Mouse (Mus musculus): ENCODE data around the gene Pcx. TPM values are rescaled to one million over a fixed set of nuclear protein-coding genes. Genes with fewer than 3 reads are reported as not detected.

The Pcx gene
- total RNA-seq, 1 experiment from 2014 or later = 352 TPM

DNA sequence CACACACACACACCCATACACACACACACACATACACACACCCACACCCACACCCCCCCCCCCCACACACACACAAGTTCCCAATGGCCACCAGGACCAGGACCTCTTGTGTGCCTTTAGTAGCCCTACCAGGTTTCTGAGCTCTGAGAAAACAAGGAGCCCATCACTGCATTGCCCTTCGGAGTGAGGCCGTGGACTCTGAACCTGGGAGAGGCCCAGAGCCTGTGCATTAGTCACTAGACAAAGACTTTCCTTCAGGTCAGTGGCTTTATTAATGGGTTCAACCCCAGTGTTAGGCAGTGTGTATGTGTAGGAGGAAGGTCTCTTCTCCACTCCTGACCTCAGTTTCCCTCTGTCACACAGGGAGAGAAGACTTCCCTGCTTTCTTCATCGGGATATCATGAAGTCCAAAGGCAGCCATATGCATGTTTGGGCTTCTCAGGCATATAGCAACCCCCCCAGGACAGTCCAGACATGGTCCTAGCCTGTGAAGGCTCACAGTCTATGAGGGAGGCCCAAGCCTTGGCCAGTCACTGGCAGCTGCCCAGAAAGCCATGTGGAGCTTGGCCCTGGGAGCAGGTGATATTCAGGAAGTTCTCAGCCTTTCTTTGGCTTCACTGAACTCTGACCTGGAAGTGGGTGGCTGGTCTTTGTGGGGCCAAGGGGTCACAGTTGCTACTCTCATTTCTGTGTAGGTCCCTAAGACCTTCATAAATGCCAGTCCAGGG lies 13.6 kb upstream of the Pcx start:
- peak; percentile 60 for DNase-seq

DNA sequence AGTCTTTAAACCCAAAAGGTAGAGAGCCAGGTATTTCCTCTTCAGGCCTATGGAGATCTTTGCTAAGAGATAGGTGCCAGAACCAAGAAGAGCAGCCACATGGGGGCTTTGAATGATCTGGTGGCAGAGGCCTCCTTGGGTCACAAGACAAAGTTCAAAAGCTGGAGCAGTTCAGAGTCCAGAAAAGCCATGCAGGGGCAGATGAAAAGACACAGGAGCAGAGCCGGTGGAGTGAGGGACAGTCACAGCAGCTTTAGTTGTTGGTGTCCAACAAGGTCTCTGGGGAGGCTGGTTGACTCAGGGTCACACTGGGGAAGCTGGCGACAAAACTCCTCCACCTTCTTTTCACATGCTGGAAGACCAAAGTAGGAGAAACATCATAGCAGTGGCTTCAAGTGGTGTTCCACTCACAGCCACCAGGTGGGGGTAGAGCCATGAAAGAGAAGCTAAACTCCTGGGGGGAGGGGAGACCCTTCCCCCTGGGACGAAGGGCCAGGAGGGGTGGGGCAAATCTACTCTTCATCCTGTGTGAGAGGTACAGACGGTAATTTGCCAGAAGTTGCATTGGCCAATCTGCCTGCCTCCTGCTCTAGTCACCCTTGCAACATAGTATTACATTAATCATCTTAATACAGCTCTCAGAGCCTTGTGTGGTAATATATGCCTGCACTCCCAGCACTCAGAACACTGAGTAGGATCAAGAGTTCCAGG lies 12.9 kb upstream of the Pcx start:
- peak; percentile 94 for DNase-seq

DNA sequence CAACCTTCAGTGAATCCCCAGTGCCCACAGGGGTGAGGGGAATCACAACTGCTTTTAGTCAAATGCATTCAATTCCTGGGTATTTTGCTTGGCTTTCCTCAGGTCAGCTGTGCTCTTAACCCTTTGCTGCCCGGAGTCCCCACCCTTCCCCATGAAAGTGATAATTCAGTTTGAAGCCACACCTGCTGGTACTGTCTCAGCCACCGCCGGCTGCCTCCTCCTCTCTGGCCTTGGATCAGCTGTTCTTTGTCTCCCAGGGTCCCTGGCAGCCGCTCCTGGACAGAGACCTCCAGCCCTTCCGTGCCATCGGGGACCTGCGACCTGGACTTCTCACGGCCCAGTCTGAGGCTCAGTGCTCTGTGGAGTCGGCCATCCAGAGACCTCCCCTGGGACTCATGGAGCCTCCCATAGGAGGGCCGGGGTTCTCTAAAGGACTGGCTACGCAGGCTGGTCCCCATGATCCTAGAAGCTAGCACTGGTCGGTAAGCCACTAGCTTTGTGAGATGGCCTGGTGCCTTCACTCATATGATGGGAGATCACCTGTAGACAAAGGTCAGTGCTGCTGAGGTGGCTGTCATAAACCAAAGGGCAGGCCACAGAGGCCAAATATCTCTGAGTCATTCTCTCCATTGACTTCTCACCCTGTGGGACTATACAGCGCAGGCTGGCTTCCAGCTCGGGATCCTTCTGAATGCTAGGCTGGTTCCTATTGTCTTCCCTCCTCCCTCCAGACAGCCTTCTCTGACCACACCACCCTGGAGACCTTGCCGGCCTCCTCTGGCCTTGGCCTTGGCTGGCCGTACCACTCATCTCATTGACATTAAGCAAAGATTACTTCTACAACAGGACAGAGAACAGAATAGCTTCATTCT lies 12.0 kb upstream of the Pcx start, which contains the start of gene 2010003K11Rik:
Gene 2010003K11Rik, minus strand, starts transcription at position 522 of the 872 bp plus-strand sequence.
- peak; percentile 87 for DNase-seq

DNA sequence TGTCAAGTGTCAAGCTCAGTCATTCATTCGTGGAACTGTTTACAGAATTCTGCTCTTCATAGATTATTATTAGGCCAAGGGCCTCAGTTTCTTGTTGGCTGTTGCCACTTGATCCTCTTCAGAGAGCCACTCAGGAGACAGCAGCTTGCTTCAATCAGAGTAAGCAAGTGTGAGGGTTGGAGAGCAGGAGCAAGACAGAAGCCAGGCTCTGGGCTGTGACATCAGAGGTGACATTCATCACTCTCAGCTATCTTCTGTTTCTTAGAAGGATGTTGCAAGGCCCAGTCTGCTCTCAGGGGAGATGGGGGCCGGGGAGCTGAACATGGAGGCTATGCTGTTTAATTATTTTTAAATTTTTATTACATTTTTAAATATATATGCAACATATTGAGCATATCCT lies 7.6 kb upstream of the Pcx start:
- DNase-seq = peak; percentile 36

DNA sequence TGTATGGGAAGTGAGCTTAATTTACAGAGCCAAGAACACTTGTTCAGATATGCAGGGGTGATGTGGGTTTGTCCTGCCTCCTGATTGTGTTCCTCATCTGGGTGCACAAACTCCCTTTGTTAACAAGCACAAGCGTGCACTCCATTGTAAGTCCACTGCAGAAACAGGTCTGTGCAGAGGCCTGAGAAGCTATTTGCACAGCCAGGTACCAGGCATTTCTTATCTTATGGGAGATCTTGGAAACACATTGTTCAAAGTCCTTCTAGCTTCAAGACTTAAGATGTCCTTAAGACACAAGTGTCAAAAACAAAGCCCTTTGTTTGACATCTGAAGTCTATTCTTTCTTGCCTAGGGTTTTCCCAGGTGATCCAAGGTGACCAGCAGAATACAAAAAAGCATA lies 5.4 kb upstream of the Pcx start:
- DNase-seq = no peak

DNA sequence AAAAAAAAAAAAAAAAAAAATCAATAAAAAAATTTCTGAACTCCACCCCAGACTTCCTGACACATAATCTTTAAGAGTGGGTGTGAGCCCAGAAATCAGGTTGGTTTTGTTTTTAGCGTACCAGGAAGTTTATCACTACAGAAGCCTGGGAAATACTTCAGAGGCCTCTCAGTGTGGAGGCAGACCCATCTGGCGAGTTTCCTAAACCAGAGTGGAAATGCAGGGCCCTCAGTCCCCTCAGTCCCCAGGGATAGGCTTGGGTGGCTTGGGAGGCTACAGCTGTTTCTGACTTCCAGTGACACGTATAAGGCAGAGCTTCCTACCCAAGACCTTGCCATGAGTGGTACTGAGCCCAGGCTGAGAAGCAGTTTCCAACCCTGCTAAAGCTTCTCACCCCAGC lies 2.5 kb upstream of the Pcx start:
- DNase-seq = no peak

DNA sequence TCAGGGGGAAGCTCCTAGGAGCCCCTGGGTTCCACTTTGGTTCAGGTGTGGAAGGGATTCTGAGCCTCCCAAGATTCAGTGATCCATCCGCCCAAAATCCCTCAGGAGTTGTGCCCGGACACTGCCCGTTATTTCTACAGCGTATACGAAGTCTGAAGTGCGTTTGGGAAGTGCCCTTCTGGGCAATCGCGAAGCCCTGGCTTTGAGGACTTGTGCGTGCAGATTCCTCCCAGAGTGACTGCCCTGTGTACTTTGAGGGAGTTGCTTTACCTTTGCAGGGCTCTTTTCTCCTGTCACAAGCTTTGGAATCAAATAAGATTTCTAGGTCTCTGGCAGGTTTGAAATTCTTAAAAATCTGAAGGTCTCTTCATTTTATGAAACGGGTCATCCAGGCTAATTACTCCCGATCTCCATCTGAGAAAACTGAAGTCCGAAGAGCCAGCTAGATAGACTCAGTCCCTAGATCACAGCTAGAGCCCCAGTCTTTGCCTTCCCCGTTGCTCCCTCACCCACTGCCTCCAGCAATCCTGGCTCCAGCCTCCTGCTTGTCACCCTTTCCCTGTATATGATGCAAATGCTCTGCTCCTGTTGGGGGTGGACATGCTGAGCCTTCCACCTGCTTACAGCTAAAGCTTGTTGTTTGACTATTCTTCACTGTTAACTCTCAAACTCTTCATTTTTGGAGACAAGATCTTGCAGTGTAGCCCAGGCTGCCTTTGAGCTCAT lies 1.0 kb downstream of the Pcx start:
- DNase-seq = peak; percentile 69

DNA sequence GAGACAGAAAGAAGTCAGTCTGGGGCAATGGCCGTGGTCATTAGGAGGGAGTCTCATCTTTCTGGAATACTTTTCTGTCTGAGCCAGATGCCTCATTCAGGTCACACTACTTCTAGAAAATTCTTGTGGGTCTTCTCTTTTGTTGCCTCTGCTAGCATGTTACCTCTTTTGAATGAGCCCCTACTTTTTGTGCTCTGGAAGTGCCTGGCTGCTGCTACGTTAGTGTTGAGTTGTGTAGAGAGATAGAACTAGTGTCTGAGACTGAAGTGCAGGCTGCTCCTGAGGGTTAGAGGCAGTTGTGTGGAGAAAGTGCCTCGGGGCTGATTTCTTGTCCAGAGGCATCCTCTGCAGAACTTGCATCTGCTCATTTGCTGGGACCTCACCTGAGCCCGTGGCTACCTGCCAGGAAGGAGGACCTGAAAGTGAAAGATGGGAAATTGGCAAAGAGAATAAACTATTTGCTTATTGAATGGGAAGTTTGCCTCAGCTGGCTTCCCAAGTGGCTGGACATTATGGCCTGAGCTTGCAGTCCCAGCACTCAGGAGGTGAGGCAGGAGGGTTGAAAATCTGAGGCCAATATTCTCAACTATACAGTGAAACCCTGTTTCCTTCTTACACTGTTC lies 3.1 kb downstream of the Pcx start:
- no peak for DNase-seq

DNA sequence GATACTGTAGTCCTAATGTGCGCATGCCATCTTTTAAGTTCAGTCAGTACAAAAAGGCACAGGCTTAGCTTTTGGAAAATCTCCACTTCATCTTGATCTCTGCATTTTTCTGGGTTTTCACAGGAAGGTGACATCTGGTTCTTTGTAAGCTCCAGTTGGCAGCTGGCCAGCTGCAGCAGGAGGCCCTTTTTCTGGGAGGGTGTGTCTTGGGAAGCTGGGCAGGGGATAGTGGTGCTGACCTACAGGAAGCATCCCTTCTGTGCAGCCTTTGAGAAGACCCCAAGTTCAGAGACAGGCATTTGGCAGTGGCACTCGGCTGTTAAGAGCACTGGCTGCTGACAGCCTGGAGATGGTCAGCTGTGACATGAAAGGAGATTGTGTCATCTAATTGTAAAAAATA lies 5.5 kb downstream of the Pcx start:
- no peak for DNase-seq

DNA sequence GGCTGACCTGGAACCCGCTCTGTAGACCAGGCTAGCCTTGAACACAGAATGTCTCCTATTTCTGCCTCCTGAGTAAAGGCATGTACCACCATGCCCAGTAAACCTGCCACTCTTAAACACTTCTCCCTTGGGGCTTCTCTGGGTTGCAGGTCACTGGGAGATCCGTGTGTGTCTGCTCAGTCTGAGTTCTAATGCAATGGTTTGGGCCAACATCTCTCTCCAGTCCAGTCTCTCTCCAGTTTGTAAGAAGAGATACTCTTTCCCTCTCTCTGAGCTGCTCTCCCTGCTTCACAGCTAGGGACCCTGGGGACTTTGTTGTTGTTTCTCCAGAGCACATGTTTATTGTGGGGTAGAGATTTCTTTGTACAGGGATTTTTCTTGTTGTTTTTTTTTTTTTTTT lies 6.0 kb downstream of the Pcx start:
- no peak for DNase-seq

DNA sequence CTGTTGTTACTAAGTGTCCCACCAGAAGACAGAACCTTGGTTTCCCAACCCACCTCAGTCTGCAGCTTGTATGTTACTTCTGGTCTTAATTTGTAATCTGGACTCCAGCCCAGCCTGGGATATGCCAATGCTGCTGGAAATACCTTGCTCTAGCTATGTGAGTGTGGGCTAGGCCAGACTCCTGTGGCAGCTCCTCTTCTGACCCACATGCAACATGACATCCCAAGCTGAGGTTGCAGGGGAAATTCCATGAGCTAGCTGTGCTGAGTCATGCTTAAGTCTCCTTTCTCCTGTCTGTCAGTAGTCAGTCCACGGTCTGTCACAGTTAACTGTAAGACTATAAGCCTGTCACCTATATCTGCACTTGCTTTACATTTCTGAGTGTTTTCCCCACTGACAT lies 7.2 kb downstream of the Pcx start:
- peak; percentile 50 for DNase-seq

DNA sequence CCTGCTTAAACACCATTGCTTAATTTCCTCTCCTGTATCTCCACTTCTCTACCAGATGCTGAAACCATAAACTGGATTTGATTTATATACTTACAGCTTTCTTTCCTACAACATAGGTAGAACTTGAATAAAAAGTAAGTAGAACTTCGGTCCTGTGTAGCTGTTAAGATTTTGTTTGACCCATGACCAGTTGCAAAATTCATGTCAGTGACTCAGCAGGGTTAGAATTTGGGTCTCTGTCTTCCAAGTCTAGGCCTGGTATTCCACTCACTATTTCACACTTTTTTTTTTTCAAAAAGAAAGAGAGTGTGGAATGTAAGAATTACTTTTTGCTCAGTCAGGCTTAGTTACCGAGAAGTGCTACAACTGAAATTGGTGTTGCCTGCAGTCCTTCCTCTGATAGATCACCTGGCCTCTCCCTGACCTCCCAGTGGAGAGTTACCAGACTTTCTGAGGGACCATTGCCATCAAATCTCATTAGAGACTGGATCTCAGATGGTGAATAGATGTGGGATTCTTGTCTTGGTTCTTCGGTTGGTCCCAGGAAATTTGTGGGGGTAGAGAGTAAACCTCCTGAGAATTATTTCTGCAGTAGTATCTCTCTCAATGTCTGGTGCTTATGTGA lies 11.3 kb downstream of the Pcx start:
- DNase-seq = no peak

DNA sequence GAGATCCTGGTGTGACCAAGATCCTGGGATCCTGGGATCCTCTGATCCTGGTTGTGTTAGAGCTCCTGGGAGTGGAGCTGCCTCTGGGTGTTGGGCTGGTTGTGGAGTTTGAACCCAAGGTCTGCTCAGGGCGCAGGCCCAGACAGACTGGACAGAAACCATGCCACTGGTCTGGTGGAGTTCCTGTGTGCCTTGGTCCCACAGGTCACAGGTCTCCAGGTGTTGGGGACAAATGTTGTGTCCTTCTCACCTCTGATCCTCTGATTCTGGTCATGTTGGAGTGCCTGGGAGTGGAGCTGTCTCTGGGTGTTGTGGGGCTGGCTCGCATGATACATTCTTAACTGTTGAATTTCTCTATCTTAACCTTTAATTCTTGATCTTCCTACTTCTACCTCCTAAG lies 24.4 kb downstream of the Pcx start:
- no peak for DNase-seq

DNA sequence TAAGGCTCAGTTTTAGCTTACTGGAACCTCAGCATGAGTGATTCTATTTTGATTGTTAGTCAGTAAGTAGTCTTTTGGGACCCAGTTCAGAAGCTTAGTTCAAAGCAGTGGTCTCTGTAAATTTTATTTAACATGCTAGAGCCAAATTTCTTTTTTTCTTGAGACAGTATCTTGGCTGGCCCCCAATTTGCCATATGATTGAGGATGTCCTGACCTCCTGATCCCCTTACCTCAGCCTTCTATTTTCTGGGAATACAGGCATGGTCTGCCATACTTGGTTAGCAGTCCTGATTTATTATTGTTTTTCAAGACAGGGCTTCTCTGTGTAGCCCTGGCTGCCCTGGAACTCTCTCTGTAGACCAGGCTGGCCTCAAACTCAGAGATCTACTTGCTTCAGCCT lies 25.6 kb downstream of the Pcx start:
- DNase-seq = no peak

DNA sequence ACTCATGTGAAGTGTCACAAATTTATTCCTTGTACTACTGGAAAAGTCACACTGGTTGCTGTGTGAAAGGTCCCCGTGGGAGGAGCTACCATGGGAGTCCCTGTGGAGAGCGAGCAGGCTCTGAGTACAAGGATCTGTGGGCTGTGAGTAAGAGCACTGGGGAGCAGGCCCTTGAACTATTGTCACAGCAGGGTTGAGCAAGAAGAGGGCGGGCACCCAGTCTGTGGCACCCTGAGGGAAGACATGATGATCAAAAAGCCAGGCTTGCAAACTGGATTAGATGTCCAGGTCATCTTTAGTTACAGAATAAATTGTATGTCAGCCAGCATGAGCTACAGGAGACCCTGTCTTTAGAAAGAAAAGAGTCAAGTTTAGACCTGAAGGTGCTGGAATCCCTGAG lies 26.3 kb downstream of the Pcx start:
- peak; percentile 87 for DNase-seq

DNA sequence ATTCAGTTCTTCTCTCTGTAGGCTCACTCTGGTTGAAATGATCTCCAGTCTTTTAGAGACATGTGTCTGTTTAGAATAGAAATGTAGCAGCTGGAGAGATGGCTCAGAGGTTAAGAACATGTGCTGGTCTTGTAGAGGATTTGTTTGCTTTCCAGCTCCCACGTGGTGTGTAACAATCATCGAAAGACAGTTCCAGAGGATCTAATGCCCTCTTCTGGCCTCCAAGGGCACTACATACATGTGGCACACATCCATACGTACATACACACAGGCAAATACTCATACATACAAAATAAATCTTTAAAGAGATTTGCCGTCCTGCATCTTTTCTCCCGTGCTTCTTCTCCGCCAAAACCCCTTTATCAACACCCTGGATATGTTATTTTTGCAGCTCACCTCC lies 30.0 kb downstream of the Pcx start:
- DNase-seq = no peak

DNA sequence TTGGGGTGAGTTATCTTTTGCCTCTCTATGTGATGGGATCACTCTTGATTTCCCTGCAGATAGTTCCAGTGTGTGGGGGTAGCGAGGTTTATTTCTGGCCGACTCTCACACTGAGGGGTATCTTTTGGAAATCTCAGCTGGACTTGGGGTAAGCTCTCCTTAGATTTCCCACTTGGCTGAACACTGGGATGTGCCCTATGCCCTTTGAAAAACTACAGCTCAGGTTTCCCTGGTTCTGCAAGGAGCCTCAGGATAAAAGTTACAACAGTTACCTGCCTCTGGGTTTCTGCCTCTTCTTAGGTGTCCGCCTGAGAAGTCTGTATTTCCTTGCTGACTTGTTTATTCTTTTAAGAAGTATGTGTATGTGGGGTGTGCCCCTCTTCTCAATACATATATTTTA lies 30.7 kb downstream of the Pcx start:
- no peak for DNase-seq

DNA sequence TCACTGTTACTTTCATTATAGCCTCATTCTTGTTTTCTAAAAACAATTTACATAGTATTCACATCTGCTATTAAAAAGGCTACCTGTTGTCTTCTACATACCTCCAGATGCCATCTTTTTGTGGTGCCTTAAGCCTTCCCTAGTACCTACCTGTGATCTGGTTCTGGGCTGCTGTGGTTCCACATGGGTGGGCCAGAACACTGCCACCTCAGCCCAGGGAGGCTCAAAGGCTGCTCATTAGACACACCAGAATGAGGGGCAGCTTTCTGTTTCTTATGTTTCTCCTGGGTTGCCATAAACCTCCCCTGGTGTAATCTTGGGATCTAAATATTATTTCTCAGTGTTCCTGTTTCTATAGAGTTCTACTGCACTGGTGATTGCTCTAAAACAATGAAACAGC lies 31.8 kb downstream of the Pcx start:
- no peak for DNase-seq

DNA sequence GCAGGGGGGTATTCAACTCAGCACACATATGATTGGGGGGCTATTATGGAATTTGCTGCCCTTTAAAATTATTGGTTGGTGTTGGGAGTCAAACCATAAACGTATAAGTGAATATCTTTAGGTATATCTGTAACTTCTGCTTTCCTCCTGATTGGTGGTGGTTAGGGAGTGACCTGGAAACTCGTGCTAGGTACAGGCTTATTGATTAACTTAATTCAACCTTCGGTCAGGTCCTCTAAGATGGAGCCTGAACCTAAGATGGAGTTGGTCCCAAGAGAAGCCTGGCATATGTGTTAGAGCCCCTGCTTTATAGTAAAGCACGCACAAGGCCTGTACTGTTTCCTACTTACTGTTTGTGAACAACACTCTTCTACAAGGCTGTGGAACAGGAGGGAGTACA lies 34.8 kb downstream of the Pcx start:
- DNase-seq = no peak

DNA sequence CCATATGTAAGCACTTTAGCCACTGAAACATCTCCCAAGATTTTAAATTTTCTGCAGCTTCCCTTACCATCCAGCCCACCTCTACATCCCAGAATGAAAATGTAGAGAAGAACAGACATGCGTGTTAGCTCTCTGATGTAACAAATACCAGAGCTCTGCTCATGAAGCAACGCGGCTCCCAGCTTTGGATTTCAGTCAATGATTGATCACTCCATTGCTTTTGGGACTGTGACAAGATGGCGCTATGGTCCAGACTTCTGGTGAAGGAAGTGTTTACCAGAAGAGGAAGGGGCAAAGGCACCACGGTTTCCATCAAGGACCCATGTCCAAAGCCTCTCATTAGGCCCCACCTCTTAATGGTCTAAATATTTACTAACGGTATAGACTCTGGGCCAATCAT lies 35.6 kb downstream of the Pcx start:
- DNase-seq = no peak

DNA sequence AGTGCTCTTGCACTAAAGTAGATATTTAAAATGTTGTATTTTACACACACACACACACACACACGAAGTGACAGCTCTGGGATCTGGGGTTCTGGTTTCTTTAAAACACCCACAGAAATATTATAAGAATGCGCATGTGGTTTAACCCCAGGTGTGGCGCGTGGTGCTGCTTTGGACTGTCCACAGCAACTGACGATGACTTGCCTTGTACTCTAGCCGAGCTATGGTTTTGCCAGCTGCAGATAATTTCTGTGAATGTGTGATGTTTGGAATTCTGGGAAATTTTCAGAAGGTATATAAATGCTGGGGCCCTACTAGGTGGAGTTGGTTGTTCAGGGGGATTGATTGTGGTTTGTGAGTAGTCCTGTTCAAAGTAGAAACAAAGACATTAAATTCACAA lies 37.5 kb downstream of the Pcx start:
- no peak for DNase-seq

All from adrenal gland, postnatal 14 days (tissue).